Mouse (Mus musculus): ENCODE measurements at regions not wholly inside any gene's neighbourhood (a gene's known extent, or its start where the extent isn't known, plus 50 kb on each side); places are given as distances from the start of the nearest gene placed in this dataset.

GRCm38 (mm10) chr6:31092760-31093159 lies 133.9 kb upstream of the Klf14 start:
- TF ChIP-seq CTCF (IDR thresholded peaks at IDR 0.05; ENCODE audit: low read depth) (no peak), EP300 (IDR thresholded peaks at IDR 0.05; ENCODE audit: low read depth) (no peak)

Measured in liver, embryonic 14.5 days (tissue).